Mouse (Mus musculus): ENCODE data around the gene Dchs1. TPM values are rescaled to one million over a fixed set of nuclear protein-coding genes. Genes with fewer than 3 reads are reported as not detected.

The Dchs1 gene
- polyA plus RNA-seq, 2 experiments: 28.5 to 48.6 TPM

GRCm38 (mm10) chr7:105715366-105715765 lies 72.1 kb downstream of the Dchs1 start:
- Histone ChIP-seq H3K9ac (ENCODE audit: low read depth, low read length, severe bottlenecking) (no peak overlapping the region), H3K36me3 (ENCODE audit: control insufficient read depth, insufficient read depth, low read length) (no peaks in the 10 kb centered on the region), H3K27ac (replicated peaks; ENCODE audit: low read depth, low read length) (no peak overlapping the region), H3K9me3 (ENCODE audit: control insufficient read depth, low read length) (no peaks in the 10 kb centered on the region), H3K4me1 (ENCODE audit: control insufficient read depth, insufficient read depth, low read length) (no peaks in the 10 kb centered on the region), H3K4me3 (replicated peaks; ENCODE audit: low read length) (no peak overlapping the region), H3K4me2 (replicated peaks; ENCODE audit: low read depth, low read length, severe bottlenecking) (no peak overlapping the region), H3K27me3 (ENCODE audit: control insufficient read depth, insufficient read depth, low read length) (no peaks in the 10 kb centered on the region)
- DNase-seq (ENCODE audit: low spot score): no peak
- no peak for ATAC-seq (ENCODE audit: low FRiP score, low read depth)
- 63% methylated on average over 3 of the region's 3 CpGs for WGBS
- TF ChIP-seq POLR2A (IDR thresholded peaks at IDR 0.05; ENCODE audit: borderline replicate concordance, extremely low read depth, insufficient read depth, insufficient read length): no peak

- 96% methylated on average over 5 of the region's 5 CpGs for WGBS
- no peaks in the 10 kb centered on the region for H3K36me3 ChIP-seq (ENCODE audit: control insufficient read depth, insufficient read depth, low read length)
- H3K4me1 ChIP-seq (ENCODE audit: control insufficient read depth, insufficient read depth, low read length): no peaks in the 10 kb centered on the region
- TF ChIP-seq POLR2A (IDR thresholded peaks at IDR 0.05; ENCODE audit: borderline replicate concordance, extremely low read depth, insufficient read depth, insufficient read length): no peak
- ATAC-seq (ENCODE audit: low FRiP score, low read depth): no peak
- no peaks in the 10 kb centered on the region for H3K9me3 ChIP-seq (ENCODE audit: control insufficient read depth, low read length)
- H3K27me3 ChIP-seq (ENCODE audit: control insufficient read depth, insufficient read depth, low read length): no peaks in the 10 kb centered on the region
- H3K9ac ChIP-seq (ENCODE audit: low read depth, low read length, severe bottlenecking): no peak overlapping the region
- no peak for DNase-seq (ENCODE audit: low spot score)
- no peak overlapping the region for H3K4me2 ChIP-seq (replicated peaks; ENCODE audit: low read depth, low read length, severe bottlenecking)
- H3K4me3 ChIP-seq (replicated peaks; ENCODE audit: low read length): no peak overlapping the region
- no peak overlapping the region for H3K27ac ChIP-seq (replicated peaks; ENCODE audit: low read depth, low read length)
These were observed 78.7 kb downstream of the Dchs1 start for GRCm38 (mm10) chr7:105708733-105709132.

GRCm38 (mm10) chr7:105703816-105704215 lies 83.6 kb downstream of the Dchs1 start:
- WGBS: 83% methylated on average over 4 of the region's 4 CpGs
- no peak overlapping the region for H3K27ac ChIP-seq (replicated peaks; ENCODE audit: low read depth, low read length)

GRCm38 (mm10) chr7:105703184-105703583 lies 84.3 kb downstream of the Dchs1 start:
- DNase-seq (ENCODE audit: low spot score): no peak
- Histone ChIP-seq H3K9me3 (ENCODE audit: control insufficient read depth, low read length) (no peaks in the 10 kb centered on the region), H3K4me3 (replicated peaks; ENCODE audit: low read length) (no peak overlapping the region), H3K4me1 (ENCODE audit: control insufficient read depth, insufficient read depth, low read length) (no peaks in the 10 kb centered on the region), H3K27me3 (ENCODE audit: control insufficient read depth, insufficient read depth, low read length) (no peaks in the 10 kb centered on the region), H3K9ac (ENCODE audit: low read depth, low read length, severe bottlenecking) (no peak overlapping the region), H3K36me3 (ENCODE audit: control insufficient read depth, insufficient read depth, low read length) (no peaks in the 10 kb centered on the region), H3K27ac (replicated peaks; ENCODE audit: low read depth, low read length) (no peak overlapping the region), H3K4me2 (replicated peaks; ENCODE audit: low read depth, low read length, severe bottlenecking) (no peak overlapping the region)
- 87% methylated on average over 16 of the region's 16 CpGs for WGBS
- no peak for TF ChIP-seq POLR2A (IDR thresholded peaks at IDR 0.05; ENCODE audit: borderline replicate concordance, extremely low read depth, insufficient read depth, insufficient read length)
- ATAC-seq (ENCODE audit: low FRiP score, low read depth): no peak

More at GRCm38 (mm10) chr7:105703816-105704215, 83.6 kb downstream of the Dchs1 start:
- Histone ChIP-seq H3K4me3 (replicated peaks; ENCODE audit: low read length) (no peak overlapping the region), H3K9me3 (ENCODE audit: control insufficient read depth, low read length) (no peaks in the 10 kb centered on the region), H3K27me3 (ENCODE audit: control insufficient read depth, insufficient read depth, low read length) (no peaks in the 10 kb centered on the region), H3K9ac (ENCODE audit: low read depth, low read length, severe bottlenecking) (no peak overlapping the region), H3K36me3 (ENCODE audit: control insufficient read depth, insufficient read depth, low read length) (no peaks in the 10 kb centered on the region), H3K4me1 (ENCODE audit: control insufficient read depth, insufficient read depth, low read length) (no peaks in the 10 kb centered on the region), H3K4me2 (replicated peaks; ENCODE audit: low read depth, low read length, severe bottlenecking) (no peak overlapping the region)
- ATAC-seq (ENCODE audit: low FRiP score, low read depth) (no peak), DNase-seq (ENCODE audit: low spot score) (no peak)
- TF ChIP-seq POLR2A (IDR thresholded peaks at IDR 0.05; ENCODE audit: borderline replicate concordance, extremely low read depth, insufficient read depth, insufficient read length): no peak

Other genes starting within 250 kb of the Dchs1 start
- gene Smpd1, start 233.3 kb downstream of the Dchs1 start, polyA plus RNA-seq (2012; rRNA removed): 33.7 and 45.5 TPM in 2 replicates
- gene Smpd1, start 233.3 kb downstream of the Dchs1 start, polyA plus RNA-seq (2014; fragmentation: Nextera tagmentation; extraction: Ambion mirVana): 49.5 and 52.3 TPM in 2 replicates
- 55.1 and 80.3 TPM in 2 replicates for gene Apbb1, start 206.0 kb downstream of the Dchs1 start, polyA plus RNA-seq (2012; rRNA removed)
- 30.3 and 34.5 TPM in 2 replicates for gene Apbb1, start 206.0 kb downstream of the Dchs1 start, polyA plus RNA-seq (2014; fragmentation: Nextera tagmentation; extraction: Ambion mirVana)
- 0.96 and 1.1 TPM in 2 replicates for gene Hpx, start 187.5 kb downstream of the Dchs1 start, polyA plus RNA-seq (2012; rRNA removed)
- 0.26 TPM in 1 of 2 replicates, not detected in the other for gene Hpx, start 187.5 kb downstream of the Dchs1 start, polyA plus RNA-seq (2014; fragmentation: Nextera tagmentation; extraction: Ambion mirVana)
- gene Trim3, start 154.1 kb downstream of the Dchs1 start, polyA plus RNA-seq (2012; rRNA removed): 68.3 and 77.4 TPM in 2 replicates
- gene Trim3, start 154.1 kb downstream of the Dchs1 start, polyA plus RNA-seq (2014; fragmentation: Nextera tagmentation; extraction: Ambion mirVana): 35.1 and 37.0 TPM in 2 replicates
- gene Timm10b, start 147.6 kb downstream of the Dchs1 start, polyA plus RNA-seq (2012; rRNA removed): 136 and 176 TPM in 2 replicates
- 176 and 202 TPM in 2 replicates for gene Timm10b, start 147.6 kb downstream of the Dchs1 start, polyA plus RNA-seq (2014; fragmentation: Nextera tagmentation; extraction: Ambion mirVana)
- 181 and 182 TPM in 2 replicates for gene Arfip2, start 147.2 kb downstream of the Dchs1 start, polyA plus RNA-seq (2012; rRNA removed)
- gene Arfip2, start 147.2 kb downstream of the Dchs1 start, polyA plus RNA-seq (2014; fragmentation: Nextera tagmentation; extraction: Ambion mirVana): 106 and 110 TPM in 2 replicates
- gene Gm45799, start 147.1 kb downstream of the Dchs1 start, polyA plus RNA-seq (2012; rRNA removed): 173 and 186 TPM in 2 replicates
- gene Gm45799, start 147.1 kb downstream of the Dchs1 start, polyA plus RNA-seq (2014; fragmentation: Nextera tagmentation; extraction: Ambion mirVana): 37.8 and 40.4 TPM in 2 replicates
- 10.9 and 12.1 TPM in 2 replicates for gene Dnhd1, start 136.8 kb downstream of the Dchs1 start, polyA plus RNA-seq (2012; rRNA removed)
- 1.4 and 1.8 TPM in 2 replicates for gene Dnhd1, start 136.8 kb downstream of the Dchs1 start, polyA plus RNA-seq (2014; fragmentation: Nextera tagmentation; extraction: Ambion mirVana)
- gene Ilk, start 51.1 kb downstream of the Dchs1 start, polyA plus RNA-seq (2012; rRNA removed): 317 and 333 TPM in 2 replicates
- 353 and 358 TPM in 2 replicates for gene Ilk, start 51.1 kb downstream of the Dchs1 start, polyA plus RNA-seq (2014; fragmentation: Nextera tagmentation; extraction: Ambion mirVana)
- 23.9 and 27.6 TPM in 2 replicates for gene Rrp8, start 50.3 kb downstream of the Dchs1 start, polyA plus RNA-seq (2012; rRNA removed)
- gene Rrp8, start 50.3 kb downstream of the Dchs1 start, polyA plus RNA-seq (2014; fragmentation: Nextera tagmentation; extraction: Ambion mirVana): 31.0 and 34.6 TPM in 2 replicates
- gene Taf10, start 43.3 kb downstream of the Dchs1 start, polyA plus RNA-seq (2012; rRNA removed): 251 and 282 TPM in 2 replicates
- gene Taf10, start 43.3 kb downstream of the Dchs1 start, polyA plus RNA-seq (2014; fragmentation: Nextera tagmentation; extraction: Ambion mirVana): 155 and 163 TPM in 2 replicates
- gene Tpp1, start 35.4 kb downstream of the Dchs1 start, polyA plus RNA-seq (2012; rRNA removed): 58.5 and 79.8 TPM in 2 replicates
- 64.8 and 64.9 TPM in 2 replicates for gene Tpp1, start 35.4 kb downstream of the Dchs1 start, polyA plus RNA-seq (2014; fragmentation: Nextera tagmentation; extraction: Ambion mirVana)
- gene Mrpl17, start 23.4 kb upstream of the Dchs1 start, polyA plus RNA-seq (2012; rRNA removed): 247 and 307 TPM in 2 replicates
- gene Mrpl17, start 23.4 kb upstream of the Dchs1 start, polyA plus RNA-seq (2014; fragmentation: Nextera tagmentation; extraction: Ambion mirVana): 315 and 337 TPM in 2 replicates
- 0.17 and 0.63 TPM in 2 replicates for gene Gm4070, start 166.3 kb upstream of the Dchs1 start, polyA plus RNA-seq (2012; rRNA removed)
- 0.48 TPM in 1 of 2 replicates, not detected in the other for gene Gm4070, start 166.3 kb upstream of the Dchs1 start, polyA plus RNA-seq (2014; fragmentation: Nextera tagmentation; extraction: Ambion mirVana)